24 mouse cellular contexts compared by ENCODE assay signal in the genomic region with DNA sequence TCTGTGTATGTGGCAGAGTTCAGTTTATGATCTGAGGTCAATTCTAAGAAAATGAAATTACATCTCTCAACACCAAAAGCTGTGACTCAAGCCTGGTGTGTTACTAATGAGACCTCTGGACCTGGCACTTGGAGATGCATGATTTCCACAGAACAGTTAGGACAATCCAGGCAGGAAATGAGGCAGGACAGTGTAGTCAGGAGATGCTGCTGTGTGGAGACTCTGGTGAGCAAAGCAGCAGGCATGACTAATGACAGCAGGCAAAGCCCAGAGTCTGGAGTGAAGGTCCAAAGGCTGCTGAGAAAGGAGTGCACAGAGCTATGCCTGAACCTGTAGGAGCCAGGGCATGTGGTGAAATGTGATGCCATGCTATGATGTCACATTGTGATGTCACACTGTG. TPM values are rescaled to one million over a fixed set of nuclear protein-coding genes. Genes with fewer than 3 reads are reported as not detected.
DNase-seq lines count a peak whose midpoint lies in the region; ATAC-seq and TF ChIP-seq lines count a peak whose summit lies in the region.
"Had no signal": no experiment of that assay in that cellular context is flagged by ENCODE, and none has a peak within 500 bp of the region (broad histone marks: within the 10 kb centered on the region; RNA-seq: fewer than 3 reads in every experiment).

No protein-coding gene starts in this region.

- no peaks in the 10 kb centered on the region for H3K36me3 ChIP-seq in kidney, adult 2 months (ENCODE audit: control insufficient read depth, insufficient read depth, low read length)
- no peaks in the 10 kb centered on the region for H3K36me3 ChIP-seq in kidney, embryonic 16.5 days (ENCODE audit: insufficient read depth, low read length)
- no peaks in the 10 kb centered on the region for H3K36me3 ChIP-seq in intestine, postnatal 0 days (ENCODE audit: control insufficient read depth, insufficient read depth)
- H3K36me3 ChIP-seq in midbrain, embryonic 11.5 days (ENCODE audit: control insufficient read depth, insufficient read depth, low read length): no peaks in the 10 kb centered on the region
- H3K36me3 ChIP-seq: embryonic facial prominence, embryonic 13.5 days; forebrain, embryonic 10.5 days; G1E; heart, embryonic 10.5 days; heart, embryonic 15.5 days; hindbrain, embryonic 13.5 days had no signal

- TF ChIP-seq POLR2A in kidney, adult 2 months (IDR thresholded peaks at IDR 0.05; ENCODE audit: low read depth, low read length): no peak

- H3K27me3 ChIP-seq in kidney, adult 2 months (replicated peaks; ENCODE audit: control insufficient read depth, insufficient read depth, low read length): no peaks in the 10 kb centered on the region
- H3K27me3 ChIP-seq in kidney, embryonic 16.5 days (ENCODE audit: insufficient read depth, low read length): no peaks in the 10 kb centered on the region
- H3K27me3 ChIP-seq in intestine, postnatal 0 days (replicated peaks; ENCODE audit: control insufficient read depth, insufficient read depth, low read length): no peaks in the 10 kb centered on the region
- no peaks in the 10 kb centered on the region for H3K27me3 ChIP-seq in midbrain, embryonic 11.5 days (ENCODE audit: control insufficient read depth, insufficient read depth, low read length)
- H3K27me3 ChIP-seq: embryonic facial prominence, embryonic 13.5 days; heart, embryonic 15.5 days; hindbrain, embryonic 13.5 days had no signal

- no peak overlapping the region for H3K4me3 ChIP-seq in kidney, adult 2 months (ENCODE audit: insufficient read depth, low read depth, low read length)
- no peak overlapping the region for H3K4me3 ChIP-seq in kidney, embryonic 16.5 days (ENCODE audit: low read length)
- H3K4me3 ChIP-seq in intestine, postnatal 0 days (ENCODE audit: low read depth, low read length): no peak overlapping the region
- no peak overlapping the region for H3K4me3 ChIP-seq in midbrain, embryonic 11.5 days (ENCODE audit: low read depth, low read length)
- H3K4me3 ChIP-seq: embryonic facial prominence, embryonic 13.5 days; forebrain, embryonic 10.5 days; heart, embryonic 10.5 days; heart, embryonic 15.5 days; hindbrain, embryonic 13.5 days had no signal

- H3K27ac ChIP-seq in kidney, adult 2 months (ENCODE audit: insufficient read depth, low read depth, low read length): no peak overlapping the region
- H3K27ac ChIP-seq in kidney, embryonic 16.5 days (ENCODE audit: low read length): no peak overlapping the region
- H3K27ac ChIP-seq in intestine, postnatal 0 days (ENCODE audit: low read depth, low read length): no peak overlapping the region
- no peak overlapping the region for H3K27ac ChIP-seq in midbrain, embryonic 11.5 days (ENCODE audit: low read depth, low read length)
- H3K27ac ChIP-seq: embryonic facial prominence, embryonic 13.5 days; forebrain, embryonic 10.5 days; heart, embryonic 10.5 days; heart, embryonic 15.5 days; hindbrain, embryonic 13.5 days; hindbrain, postnatal 0 days had no signal

- H3K9me3 ChIP-seq in kidney, embryonic 16.5 days (ENCODE audit: low read length): no peaks in the 10 kb centered on the region
- no peaks in the 10 kb centered on the region for H3K9me3 ChIP-seq in intestine, postnatal 0 days (ENCODE audit: control insufficient read depth)
- no peaks in the 10 kb centered on the region for H3K9me3 ChIP-seq in midbrain, embryonic 11.5 days (ENCODE audit: control insufficient read depth, low read length)
- H3K9me3 ChIP-seq: embryonic facial prominence, embryonic 13.5 days; forebrain, embryonic 10.5 days; heart, embryonic 10.5 days; heart, embryonic 15.5 days; hindbrain, embryonic 13.5 days had no signal

- no peaks in the 10 kb centered on the region for H3K4me1 ChIP-seq in kidney, adult 2 months (ENCODE audit: control insufficient read depth, insufficient read depth, low read length)
- H3K4me1 ChIP-seq in kidney, embryonic 16.5 days (ENCODE audit: insufficient read depth, low read length): peaks cover 10% of the 10 kb centered on the region
- H3K4me1 ChIP-seq in intestine, postnatal 0 days (replicated peaks; ENCODE audit: control insufficient read depth, insufficient read depth, low read length): no peaks in the 10 kb centered on the region
- H3K4me1 ChIP-seq in midbrain, embryonic 11.5 days (ENCODE audit: control insufficient read depth, insufficient read depth, low read length): no peaks in the 10 kb centered on the region

- DNase-seq in kidney, adult 2 months: peak; percentile 28
- peak; percentile 69 for DNase-seq in 3T3-L1 (ENCODE audit: low read depth, low spot score)
- DNase-seq in NIH3T3 (ENCODE audit: low read depth): peak; percentile 43
- DNase-seq in frontal cortex, postnatal 10 days (ENCODE audit: low spot score in 2 of 2): no peak
- no peak for DNase-seq in midbrain, embryonic 11.5 days (ENCODE audit: low spot score, missing footprints)
- DNase-seq: adrenal gland, adult 8-10 months; B cell, adult 2 months; cerebellum, adult 11 months; cerebellum, adult 8-10 months; cerebellum, postnatal 14 days; gastrocnemius, postnatal 36 days; heart, adult 11 months; heart, postnatal 14 days had no signal

- ATAC-seq in kidney, embryonic 16.5 days (ENCODE audit: low FRiP score, low TSS enrichment): no peak; the same call in 1 of the 2 replicates
- peak; percentile 88 for ATAC-seq in intestine, postnatal 0 days
- no peak for ATAC-seq in midbrain, embryonic 11.5 days (ENCODE audit: low FRiP score)
- ATAC-seq: CD4-positive, CD25-positive, alpha-beta regulatory T cell, adult 4 months; forebrain, embryonic 14.5 days; hindbrain, postnatal 0 days had no signal

- H3K4me2 ChIP-seq in kidney, embryonic 16.5 days (replicated peaks; ENCODE audit: low read depth, low read length): no peak overlapping the region
- no peak overlapping the region for H3K4me2 ChIP-seq in intestine, postnatal 0 days (replicated peaks; ENCODE audit: low read depth)
- H3K4me2 ChIP-seq in midbrain, embryonic 11.5 days: no peak overlapping the region
- H3K4me2 ChIP-seq: embryonic facial prominence, embryonic 13.5 days; heart, embryonic 15.5 days; hindbrain, embryonic 13.5 days had no signal

- H3K9ac ChIP-seq in kidney, embryonic 16.5 days (replicated peaks; ENCODE audit: low read length): no peak overlapping the region
- H3K9ac ChIP-seq in intestine, postnatal 0 days (ENCODE audit: low read depth, low read length): no peak overlapping the region
- no peak overlapping the region for H3K9ac ChIP-seq in midbrain, embryonic 11.5 days (ENCODE audit: low read length)
- H3K9ac ChIP-seq: embryonic facial prominence, embryonic 13.5 days; heart, embryonic 15.5 days; hindbrain, embryonic 13.5 days had no signal

- no peak for TF ChIP-seq CTCF in kidney, adult 2 months (conservative IDR thresholded peaks at IDR 0.05; ENCODE audit: insufficient read depth, insufficient read length, low read depth, low read length)
- TF ChIP-seq CTCF in intestine, postnatal 0 days (IDR thresholded peaks at IDR 0.05; ENCODE audit: low read depth): no peak

RNA-seq across cellular contexts. Expression of a gene that starts 10.2 kb away (rescaled TPM):
- 4.9 and 7.0 TPM in 2 replicates for polyA plus RNA-seq in kidney, adult 2 months (2012; rRNA removed)
- 17.5 and 17.8 TPM in 2 replicates for polyA plus RNA-seq in kidney, embryonic 16.5 days (2015; fragmentation: Nextera tagmentation; extraction: Ambion mirVana)
- polyA plus RNA-seq in intestine, postnatal 0 days (2015; fragmentation: Nextera tagmentation; extraction: Ambion mirVana): 4.5 and 4.8 TPM in 2 replicates
- polyA plus RNA-seq in midbrain, embryonic 11.5 days (2014; fragmentation: Nextera tagmentation; extraction: Ambion mirVana): 7.4 and 11.0 TPM in 2 replicates
- polyA plus RNA-seq: G1E had no signal

Comparison
In these comparisons a context has a peak if more than half of its experiments do, and no peak if none do; other contexts are left out.
1. DNase-seq: peak in kidney, adult 2 months (single experiment), 3T3-L1 (single experiment) and NIH3T3 (single experiment); none in frontal cortex, postnatal 10 days (0 of 2) and midbrain, embryonic 11.5 days (single experiment).